Mouse (Mus musculus) megakaryocyte progenitor cell, adult 5-6 weeks (primary cell): ENCODE results near the gene Aimp1. TPM values are rescaled to one million over a fixed set of nuclear protein-coding genes. Genes with fewer than 3 reads are reported as not detected.

Source experiments
- ATAC-seq: replicated peaks from 2 replicates; pipeline ENCODE4 v1.8.0; 2016; ENCODE audit warnings: mild to moderate bottlenecking, moderate TSS enrichment, inconsistent platforms; ENCODE audit not compliant: poor library complexity
- total RNA-seq, 2 experiments: library from RNA; stranded (forward) in 1 of 2; stranded (reverse) in 1 of 2; fragments of 157-497, 149-512 nt in 1 of 2; fragments of 200-1000 nt in 1 of 2; gene quantifications; 2 replicates each; pipeline versions ENCODE4 v1.2.3 to v1.2.4; 2015 to 2017

Gene Aimp1
- 92.8 and 103 TPM in 2 replicates for total RNA-seq (2015)
- 110 and 121 TPM in 2 replicates for total RNA-seq (2017)

DNA sequence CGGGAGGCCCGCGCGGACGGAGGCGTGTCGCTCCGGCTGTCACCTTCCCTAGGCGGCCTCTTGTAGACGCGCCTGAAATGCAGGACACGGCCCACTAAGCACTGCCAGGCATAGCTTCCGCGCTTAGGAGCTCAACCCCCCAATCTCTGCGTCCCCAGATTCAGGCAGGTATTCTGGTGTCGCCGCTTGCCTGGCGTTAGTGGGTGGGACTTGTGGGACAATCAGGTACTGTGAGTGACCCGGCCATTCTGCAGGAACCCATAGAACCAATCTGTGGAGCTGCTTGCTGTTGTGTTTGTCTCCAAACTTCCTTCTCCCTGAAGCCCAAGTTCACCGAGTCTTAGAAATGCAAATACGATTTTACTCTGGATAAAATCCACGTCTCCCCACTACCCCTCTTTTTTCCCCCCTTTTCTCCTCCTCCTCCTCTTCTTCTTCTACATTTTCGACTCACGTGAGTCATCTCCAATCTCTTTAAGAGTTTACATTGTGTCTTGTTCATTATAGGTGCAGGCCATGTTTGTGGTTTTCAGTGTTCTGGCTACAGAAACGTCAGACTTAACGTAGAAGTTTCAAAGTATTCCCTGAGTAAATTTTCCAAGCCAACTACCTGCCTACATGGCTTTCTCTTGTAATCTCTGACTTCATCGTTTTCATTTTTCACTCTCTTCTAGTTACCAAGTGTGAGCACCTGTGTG lies at the start of gene Aimp1:
Gene Aimp1 (minus strand): TSS at position 140 of the 698 bp plus-strand sequence.
- ATAC-seq: no peak

- ATAC-seq: no peak
These were observed 40.2 kb upstream of the Aimp1 start for GRCm38 (mm10) chr3:132724326-132724725.

DNA sequence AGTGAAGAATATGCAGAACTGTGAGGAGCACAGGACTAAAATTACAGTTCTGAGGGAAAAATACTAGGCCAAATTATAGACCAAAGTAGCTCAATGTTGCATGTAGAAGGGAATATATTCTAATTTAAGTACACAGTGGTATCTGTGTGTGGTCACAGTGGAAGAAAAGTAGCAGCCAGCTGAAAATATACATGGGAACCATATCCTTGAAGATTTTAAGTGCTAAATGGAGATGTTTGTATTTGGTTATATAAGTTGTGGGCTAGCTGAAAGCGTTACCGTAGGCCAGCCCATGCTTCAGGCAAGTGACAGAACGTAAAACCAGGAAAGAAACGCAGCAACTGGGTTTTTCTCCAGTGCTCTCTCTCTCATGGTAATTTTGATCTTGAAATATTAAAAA lies 33.1 kb upstream of the Aimp1 start:
- no peak for ATAC-seq

DNA sequence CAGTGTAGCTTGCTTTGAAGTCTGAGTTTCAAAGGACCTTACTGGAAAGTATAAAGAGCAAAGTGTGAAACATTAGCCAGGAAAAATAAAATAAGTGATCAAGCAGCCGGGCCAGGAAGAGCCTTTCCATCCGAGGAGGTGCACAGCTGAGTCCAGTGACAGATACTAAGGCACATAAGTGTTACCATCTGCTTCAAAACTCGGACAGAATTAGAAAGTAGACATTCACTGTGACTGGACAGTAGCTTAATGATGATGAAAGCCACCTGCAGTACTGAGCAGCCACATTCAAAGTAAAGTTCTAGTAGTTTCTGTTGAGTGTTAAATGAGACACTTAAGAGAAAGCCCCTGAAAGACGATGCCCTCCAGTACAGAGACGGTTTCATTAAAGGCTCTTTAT lies 29.7 kb upstream of the Aimp1 start:
- no peak for ATAC-seq

DNA sequence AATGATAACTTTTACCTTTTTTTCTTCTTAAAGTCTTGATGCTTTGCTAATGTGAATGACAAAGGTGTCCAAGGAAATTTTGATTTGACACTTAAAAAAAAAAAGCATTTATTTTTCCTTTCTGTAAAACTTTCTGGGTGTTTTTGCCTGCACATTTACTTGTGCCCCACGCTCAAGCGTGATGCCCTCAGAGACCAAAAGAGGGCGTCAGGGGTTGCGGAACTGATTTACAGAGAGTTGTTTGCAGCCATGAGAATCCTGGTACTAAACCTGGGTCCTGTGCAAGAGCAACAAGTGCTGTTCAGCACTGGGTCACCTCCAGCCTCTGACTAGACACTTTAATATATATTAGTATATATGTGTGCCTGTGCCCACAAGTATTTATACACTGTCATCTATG lies 22.8 kb upstream of the Aimp1 start:
- ATAC-seq: no peak

- ATAC-seq: no peak
These were observed 20.0 kb upstream of the Aimp1 start for GRCm38 (mm10) chr3:132704216-132704615.

GRCm38 (mm10) chr3:132701368-132701767 lies 17.2 kb upstream of the Aimp1 start:
- ATAC-seq: peak; percentile 97

- ATAC-seq: peak; percentile 92
These were observed 531 bp downstream of the Aimp1 start, which contains the start of gene Tbck for GRCm38 (mm10) chr3:132683447-132684230. Gene Tbck, plus strand, starts transcription at chr3:132684144.

- ATAC-seq: 0 out of 2 replicates have a peak, but pooled peaks have one; percentile 34
These were observed 6.7 kb downstream of the Aimp1 start for GRCm38 (mm10) chr3:132677494-132677893.

DNA sequence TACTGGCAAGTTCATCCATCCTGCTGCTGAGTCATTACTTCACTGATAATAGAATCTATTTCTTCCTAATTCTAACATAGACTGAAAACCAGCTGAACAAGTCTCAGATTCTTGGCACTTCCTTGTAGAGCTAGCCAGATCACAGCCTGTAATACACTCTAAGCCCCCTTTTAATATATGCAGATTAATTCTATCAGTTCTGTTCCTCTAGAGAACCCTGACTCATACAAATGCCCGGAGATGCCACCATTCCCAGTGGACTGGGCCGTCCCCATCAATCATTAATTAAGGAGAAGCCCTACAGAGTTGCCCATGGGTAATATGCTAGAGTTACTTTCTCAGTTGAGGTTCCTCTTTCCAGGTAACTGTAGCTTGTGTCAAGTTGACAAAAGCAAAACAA lies 28.2 kb downstream of the Aimp1 start:
- no peak for ATAC-seq

- no peak for ATAC-seq
These were observed 30.2 kb downstream of the Aimp1 start for GRCm38 (mm10) chr3:132653959-132654358.

- ATAC-seq: no peak
These were observed 32.4 kb downstream of the Aimp1 start for GRCm38 (mm10) chr3:132651776-132652175.

DNA sequence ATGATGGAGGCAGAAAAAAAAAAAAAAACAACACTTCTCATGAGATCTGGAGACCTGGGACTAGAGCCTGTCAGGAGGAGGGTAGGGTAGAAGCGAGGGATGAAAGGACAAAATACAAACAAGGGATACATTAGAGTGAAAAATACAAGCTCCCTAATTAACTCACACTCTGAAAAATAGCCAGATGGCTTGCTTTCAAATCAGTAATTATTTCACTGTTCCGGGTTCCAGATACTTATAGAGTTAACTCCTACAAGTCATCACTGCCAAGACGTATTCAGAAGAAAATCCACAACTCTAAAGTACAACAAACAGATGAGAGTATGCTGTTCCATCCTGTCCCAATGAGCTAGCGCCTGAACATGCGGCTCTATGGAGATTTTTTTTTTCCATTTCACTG lies 34.0 kb downstream of the Aimp1 start:
- no peak for ATAC-seq

GRCm38 (mm10) chr3:132649368-132649767 lies 34.8 kb downstream of the Aimp1 start:
- ATAC-seq: no peak

- no peak for ATAC-seq
These were observed 37.4 kb downstream of the Aimp1 start for GRCm38 (mm10) chr3:132646814-132647213.

- ATAC-seq: no peak
These were observed 40.1 kb downstream of the Aimp1 start for GRCm38 (mm10) chr3:132644071-132644470.

DNA sequence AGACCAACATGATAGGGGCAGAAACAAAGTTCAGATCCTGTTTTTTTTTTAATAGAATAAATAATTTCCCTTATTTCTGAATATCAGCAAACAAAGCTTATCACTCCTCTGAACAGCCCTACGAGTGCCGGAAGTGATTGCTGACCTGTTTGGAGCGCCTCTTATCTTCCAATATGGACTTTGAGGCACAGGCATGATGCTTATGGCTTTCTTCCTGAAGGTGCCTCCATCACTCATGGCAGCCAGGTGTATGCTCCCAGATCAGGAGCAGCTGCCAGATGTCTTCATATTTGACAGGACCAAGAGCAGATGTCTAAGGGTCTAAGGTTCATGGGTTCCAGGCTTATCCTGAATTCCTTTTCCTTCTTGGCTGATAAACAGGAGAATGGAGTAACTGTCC lies 47.1 kb downstream of the Aimp1 start:
- ATAC-seq: no peak

GRCm38 (mm10) chr3:132633261-132633660 lies 50.9 kb downstream of the Aimp1 start:
- ATAC-seq: no peak

GRCm38 (mm10) chr3:132629601-132630239 lies 54.5 kb downstream of the Aimp1 start, which contains the start of gene Gimd1:
Gene Gimd1, plus strand, starts transcription at chr3:132629820.
- no peak for ATAC-seq

DNA sequence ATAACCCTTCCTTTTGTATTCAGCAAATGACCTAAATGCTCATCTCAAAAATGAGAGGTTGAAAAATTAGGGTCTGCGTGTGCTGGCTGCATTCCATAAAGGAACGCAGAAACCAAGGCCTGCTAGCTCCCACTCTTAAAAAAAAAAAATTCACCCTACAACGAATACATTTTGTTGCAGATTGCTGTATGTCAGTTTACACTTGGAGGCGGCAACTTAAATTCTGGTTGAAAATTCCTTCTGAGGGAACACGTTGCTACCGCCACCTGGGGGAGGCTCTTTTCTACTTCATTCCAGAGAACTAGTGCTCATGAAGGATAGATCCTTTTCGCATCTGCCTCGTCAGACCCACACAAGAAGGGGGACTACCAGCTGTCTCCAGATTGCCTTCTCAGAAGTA lies 55.4 kb downstream of the Aimp1 start:
- no peak for ATAC-seq
